Mouse (Mus musculus) limb, embryonic 11.5 days (tissue): Measurements from ENCODE around the gene Ntrk1. TPM values are rescaled to one million over a fixed set of nuclear protein-coding genes. Genes with fewer than 3 reads are reported as not detected.

Experiments
- polyA plus RNA-seq: library from polyadenylated mRNA; unstranded; fragments of >200 nt; fragmentation: Nextera tagmentation; extraction: Ambion mirVana; gene quantifications from 2 replicates; pipeline ENCODE4 v1.2.1, GENCODE M21; 2014

The Ntrk1 gene
- polyA plus RNA-seq, 1 experiment from 2014 or later: 0.21 TPM

Other genes with a start within 250 kb of the Ntrk1 start
- 15.4 and 16.2 TPM in 2 replicates for gene Arhgef11, start 177.6 kb downstream of the Ntrk1 start, polyA plus RNA-seq
- 0.26 and 0.43 TPM in 2 replicates for gene Lrrc71, start 46.5 kb downstream of the Ntrk1 start, polyA plus RNA-seq
- gene Insrr, start 1.8 kb upstream of the Ntrk1 start, polyA plus RNA-seq: 0.12 and 0.26 TPM in 2 replicates
- gene Pear1, start 29.1 kb upstream of the Ntrk1 start, polyA plus RNA-seq: 9.4 and 11.3 TPM in 2 replicates
- not detected in 2 replicates for gene Sh2d2a, start 51.6 kb upstream of the Ntrk1 start, polyA plus RNA-seq
- 24.1 and 24.4 TPM in 2 replicates for gene Prcc, start 90.4 kb upstream of the Ntrk1 start, polyA plus RNA-seq
- 305 and 311 TPM in 2 replicates for gene Hdgf, start 111.2 kb upstream of the Ntrk1 start, polyA plus RNA-seq
- 76.2 and 76.8 TPM in 2 replicates for gene Mrpl24, start 124.3 kb upstream of the Ntrk1 start, polyA plus RNA-seq
- gene Isg20l2, start 135.2 kb upstream of the Ntrk1 start, polyA plus RNA-seq: 51.7 and 67.0 TPM in 2 replicates
- 17.2 and 19.5 TPM in 2 replicates for gene Rrnad1, start 135.6 kb upstream of the Ntrk1 start, polyA plus RNA-seq
- gene Crabp2, start 153.5 kb upstream of the Ntrk1 start, polyA plus RNA-seq: 796 and 836 TPM in 2 replicates
- 7.9 and 8.8 TPM in 2 replicates for gene Nes, start 175.9 kb upstream of the Ntrk1 start, polyA plus RNA-seq
- gene Bcan, start 205.1 kb upstream of the Ntrk1 start, polyA plus RNA-seq: not detected in 2 replicates
- 0.44 TPM in 1 of 2 replicates, not detected in the other for gene Hapln2, start 232.4 kb upstream of the Ntrk1 start, polyA plus RNA-seq
- gene Gpatch4, start 247.9 kb upstream of the Ntrk1 start, polyA plus RNA-seq: 36.9 and 44.1 TPM in 2 replicates